Mouse (Mus musculus): ENCODE measurements at regions not wholly inside any gene's neighbourhood (a gene's known extent, or its start where the extent isn't known, plus 50 kb on each side); places are given as distances from the start of the nearest gene placed in this dataset.

GRCm38 (mm10) chr1:4572311-4572710 is 235.4 kb upstream of the Gm37988 start:
- TF ChIP-seq CTCF (IDR thresholded peaks at IDR 0.05; ENCODE audit: borderline replicate concordance, extremely low read depth, insufficient read depth, insufficient read length): no peak
- TF ChIP-seq POLR2A (IDR thresholded peaks at IDR 0.05; ENCODE audit: borderline replicate concordance, extremely low read depth, insufficient read depth, insufficient read length, poor library complexity, severe bottlenecking): no peak

Data from brain, embryonic 14.5 days (tissue).